ENCODE assay signal across 8 mouse cellular contexts in genomic region chr7:121596401-121596800, GRCm38 (mm10).
DNase-seq lines count a peak whose midpoint lies in the region; ATAC-seq and TF ChIP-seq lines count a peak whose summit lies in the region.

No protein-coding gene starts in this region.

- no peaks in the 10 kb centered on the region for H3K4me1 ChIP-seq in hindbrain, postnatal 0 days (ENCODE audit: insufficient read depth, low read length)
- H3K4me1 ChIP-seq in hindbrain, embryonic 12.5 days = no peaks in the 10 kb centered on the region
- H3K4me1 ChIP-seq in stomach, postnatal 0 days (replicated peaks; ENCODE audit: control insufficient read depth, insufficient read depth) = no peaks in the 10 kb centered on the region
- H3K4me1 ChIP-seq in cerebellum, adult 2 months (ENCODE audit: control insufficient read depth, insufficient read depth, low read length) = no peaks in the 10 kb centered on the region

- H3K27me3 ChIP-seq in hindbrain, postnatal 0 days (ENCODE audit: insufficient read depth, low read length) = no peaks in the 10 kb centered on the region
- no peaks in the 10 kb centered on the region for H3K27me3 ChIP-seq in hindbrain, embryonic 12.5 days
- H3K27me3 ChIP-seq in stomach, postnatal 0 days (ENCODE audit: control insufficient read depth, insufficient read depth, low read length) = no peaks in the 10 kb centered on the region
- no peaks in the 10 kb centered on the region for H3K27me3 ChIP-seq in cerebellum, adult 2 months (ENCODE audit: control insufficient read depth, insufficient read depth, low read length)

- DNase-seq in hindbrain, postnatal 0 days (ENCODE audit: low spot score) = peak; percentile 37
- DNase-seq in right cerebral cortex, postnatal 4 days = peak; percentile 13
- no peak for DNase-seq in right cerebral cortex, postnatal 10 days (ENCODE audit: low spot score in 2 of 2)
- peak; percentile 81 for DNase-seq in embryo, embryonic 10.5 days (ENCODE audit: low spot score)
- peak; percentile 40 for DNase-seq in stomach, postnatal 0 days (ENCODE audit: low spot score)
- no peak for DNase-seq in cerebellum, adult 2 months
- DNase-seq in frontal cortex, postnatal 10 days (ENCODE audit: low spot score in 2 of 2) = no peak

- no peak for TF ChIP-seq EP300 in stomach, postnatal 0 days (optimal IDR thresholded peaks at IDR 0.05)

- 70% methylated on average over 3 of the region's 3 CpGs for WGBS in hindbrain, postnatal 0 days
- WGBS in hindbrain, embryonic 12.5 days = 71% methylated on average over 3 of the region's 3 CpGs
- WGBS in stomach, postnatal 0 days = 55% methylated on average over 3 of the region's 3 CpGs
- 65% methylated on average over 3 of the region's 3 CpGs for WGBS in cerebellum, adult 2 months

- H3K9me3 ChIP-seq in hindbrain, postnatal 0 days (ENCODE audit: low read length) = no peaks in the 10 kb centered on the region
- H3K9me3 ChIP-seq in hindbrain, embryonic 12.5 days (replicated peaks) = no peaks in the 10 kb centered on the region
- no peaks in the 10 kb centered on the region for H3K9me3 ChIP-seq in stomach, postnatal 0 days (ENCODE audit: control insufficient read depth, low read length)

- no peak overlapping the region for H3K4me2 ChIP-seq in hindbrain, postnatal 0 days (ENCODE audit: low read depth, low read length)
- H3K4me2 ChIP-seq in hindbrain, embryonic 12.5 days (replicated peaks) = no peak overlapping the region
- H3K4me2 ChIP-seq in stomach, postnatal 0 days (replicated peaks; ENCODE audit: low read depth) = no peak overlapping the region

- H3K4me3 ChIP-seq in hindbrain, postnatal 0 days (ENCODE audit: low read length) = no peak overlapping the region
- no peak overlapping the region for H3K4me3 ChIP-seq in hindbrain, embryonic 12.5 days
- no peak overlapping the region for H3K4me3 ChIP-seq in stomach, postnatal 0 days (ENCODE audit: low read depth, low read length)
- H3K4me3 ChIP-seq in cerebellum, adult 2 months (replicated peaks; ENCODE audit: insufficient read depth, low read depth, low read length) = no peak overlapping the region

- H3K9ac ChIP-seq in hindbrain, postnatal 0 days (replicated peaks; ENCODE audit: low read length) = no peak overlapping the region
- H3K9ac ChIP-seq in hindbrain, embryonic 12.5 days = no peak overlapping the region
- no peak overlapping the region for H3K9ac ChIP-seq in stomach, postnatal 0 days (ENCODE audit: low read length)

- no peak for TF ChIP-seq CTCF in hindbrain, postnatal 0 days (IDR thresholded peaks at IDR 0.05; ENCODE audit: low read depth)
- no peak for TF ChIP-seq CTCF in stomach, postnatal 0 days (IDR thresholded peaks at IDR 0.05; ENCODE audit: low read depth)
- no peak for TF ChIP-seq CTCF in cerebellum, adult 2 months (IDR thresholded peaks at IDR 0.05; ENCODE audit: borderline replicate concordance, insufficient read depth, low read depth, low read length)

- ATAC-seq in hindbrain, postnatal 0 days = no peak
- ATAC-seq in hindbrain, embryonic 12.5 days (ENCODE audit: low FRiP score) = no peak
- ATAC-seq in stomach, postnatal 0 days (ENCODE audit: low FRiP score, low TSS enrichment) = no peak

- no peak overlapping the region for H3K27ac ChIP-seq in hindbrain, postnatal 0 days
- H3K27ac ChIP-seq in hindbrain, embryonic 12.5 days = no peak overlapping the region
- H3K27ac ChIP-seq in stomach, postnatal 0 days (replicated peaks) = no peak overlapping the region
- H3K27ac ChIP-seq in cerebellum, adult 2 months (ENCODE audit: insufficient read depth, low read length) = no peak overlapping the region

- TF ChIP-seq POLR2A in cerebellum, adult 2 months (IDR thresholded peaks at IDR 0.05; ENCODE audit: borderline replicate concordance, insufficient read depth, low read length) = no peak

- H3K36me3 ChIP-seq in hindbrain, postnatal 0 days (ENCODE audit: insufficient read depth, low read length) = no peaks in the 10 kb centered on the region
- no peaks in the 10 kb centered on the region for H3K36me3 ChIP-seq in hindbrain, embryonic 12.5 days
- H3K36me3 ChIP-seq in stomach, postnatal 0 days (ENCODE audit: control insufficient read depth, insufficient read depth, low read length) = no peaks in the 10 kb centered on the region

Comparison
In these comparisons a context has a peak if more than half of its experiments do, and no peak if none do; other contexts are left out.
1. DNase-seq: peak in hindbrain, postnatal 0 days (single experiment), right cerebral cortex, postnatal 4 days (single experiment), embryo, embryonic 10.5 days (single experiment) and stomach, postnatal 0 days (single experiment); none in right cerebral cortex, postnatal 10 days (0 of 2), cerebellum, adult 2 months (0 of 2) and frontal cortex, postnatal 10 days (0 of 2).